Mouse (Mus musculus) testis, postnatal 10 days (tissue): ENCODE data around the gene Mettl7a2.

Experiments used
- DNase-seq: peaks from one replicate; pipeline ENCODE4 v3.0.0; 2021; ENCODE audit warnings: low spot score

Mettl7a2 gene

DNA sequence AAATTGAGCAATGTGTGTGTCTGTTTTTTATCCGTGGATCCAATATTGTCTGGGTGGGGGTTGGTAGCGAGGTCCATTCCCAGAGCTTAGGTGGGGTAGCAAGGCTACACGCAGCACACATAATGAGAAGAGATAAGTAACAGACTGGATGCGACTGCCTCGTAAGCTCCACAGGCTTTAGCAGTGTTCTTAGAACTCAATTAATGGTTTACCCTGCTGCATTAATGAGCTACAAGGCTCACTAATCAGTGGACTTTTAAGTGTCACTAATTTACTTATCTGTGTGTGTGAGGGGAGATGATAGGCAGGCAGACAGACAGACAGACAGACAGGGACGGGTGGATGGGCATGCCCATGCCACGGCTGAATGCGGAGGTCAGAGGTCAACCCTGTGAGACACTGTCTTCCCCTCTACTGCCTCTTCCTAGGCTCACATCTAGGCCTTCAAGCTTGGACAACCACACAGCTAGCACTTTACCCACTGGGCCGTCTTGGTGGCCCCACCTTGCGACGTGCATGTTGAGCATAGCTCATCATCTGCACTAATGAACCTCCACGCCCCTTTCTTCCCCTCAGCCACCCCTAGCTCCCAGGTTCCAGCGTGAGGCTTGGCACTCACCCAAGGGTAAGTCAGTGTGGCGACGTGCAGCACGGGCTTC lies 47.7 kb downstream of the Mettl7a2 start:
- no peak for DNase-seq

DNA sequence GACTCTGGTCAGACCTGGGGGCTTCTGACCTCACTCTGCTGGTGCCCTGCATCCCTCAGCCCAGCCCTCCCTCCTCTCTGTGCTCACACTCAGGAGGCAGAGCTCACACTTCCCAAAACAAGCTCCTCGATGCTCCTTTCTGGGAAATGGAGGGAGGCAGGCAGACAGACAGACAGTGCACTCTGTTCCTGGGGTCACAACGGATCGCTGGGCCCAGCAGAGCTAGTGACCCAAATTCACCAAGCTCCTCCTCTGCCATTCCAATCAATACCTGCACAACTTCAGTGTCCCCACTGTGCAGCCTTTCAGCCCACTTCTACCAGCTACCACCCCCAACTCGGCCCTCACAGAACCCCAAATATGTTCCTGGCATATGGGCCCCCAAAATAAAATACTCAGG lies 48.8 kb downstream of the Mettl7a2 start:
- DNase-seq: no peak

DNA sequence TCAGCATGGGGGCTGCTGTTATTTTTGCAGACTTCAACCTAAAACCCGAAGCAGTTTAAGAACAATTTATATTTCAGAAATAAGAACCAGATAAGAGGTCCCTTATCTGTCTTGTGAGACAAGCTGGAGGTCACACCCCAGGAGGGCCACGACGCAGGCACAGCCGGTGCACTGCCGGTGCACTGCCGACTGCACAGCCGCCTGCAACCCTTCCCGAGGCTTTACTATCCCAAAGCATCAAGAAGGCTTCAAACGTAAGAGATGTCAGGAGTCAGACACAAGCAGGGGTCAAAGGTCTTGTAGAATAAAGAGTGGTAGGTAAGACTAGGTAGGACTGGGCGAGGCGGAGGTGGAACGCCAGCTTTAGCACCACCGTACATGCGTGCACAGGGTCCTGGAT lies 49.3 kb downstream of the Mettl7a2 start:
- DNase-seq: no peak

DNA sequence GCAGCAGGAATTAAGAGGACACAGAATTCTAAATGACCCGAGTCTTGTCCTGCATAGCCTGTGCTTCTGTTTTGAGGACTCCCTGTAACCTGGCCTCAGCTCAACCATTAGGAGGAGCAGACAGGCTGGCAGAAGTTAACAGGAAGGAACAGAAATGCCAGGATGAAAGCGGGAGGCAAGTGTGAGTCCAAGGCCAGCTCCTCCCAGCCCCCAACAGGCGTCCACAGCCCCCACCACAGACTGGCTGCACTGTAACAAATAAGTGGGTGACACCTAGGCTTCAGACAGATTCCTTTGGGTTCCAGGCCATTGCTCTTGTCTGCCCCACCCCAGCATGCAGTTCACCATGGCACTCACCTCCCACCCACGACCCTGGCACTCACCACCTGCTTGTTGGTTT lies 49.8 kb downstream of the Mettl7a2 start:
- no peak for DNase-seq

DNA sequence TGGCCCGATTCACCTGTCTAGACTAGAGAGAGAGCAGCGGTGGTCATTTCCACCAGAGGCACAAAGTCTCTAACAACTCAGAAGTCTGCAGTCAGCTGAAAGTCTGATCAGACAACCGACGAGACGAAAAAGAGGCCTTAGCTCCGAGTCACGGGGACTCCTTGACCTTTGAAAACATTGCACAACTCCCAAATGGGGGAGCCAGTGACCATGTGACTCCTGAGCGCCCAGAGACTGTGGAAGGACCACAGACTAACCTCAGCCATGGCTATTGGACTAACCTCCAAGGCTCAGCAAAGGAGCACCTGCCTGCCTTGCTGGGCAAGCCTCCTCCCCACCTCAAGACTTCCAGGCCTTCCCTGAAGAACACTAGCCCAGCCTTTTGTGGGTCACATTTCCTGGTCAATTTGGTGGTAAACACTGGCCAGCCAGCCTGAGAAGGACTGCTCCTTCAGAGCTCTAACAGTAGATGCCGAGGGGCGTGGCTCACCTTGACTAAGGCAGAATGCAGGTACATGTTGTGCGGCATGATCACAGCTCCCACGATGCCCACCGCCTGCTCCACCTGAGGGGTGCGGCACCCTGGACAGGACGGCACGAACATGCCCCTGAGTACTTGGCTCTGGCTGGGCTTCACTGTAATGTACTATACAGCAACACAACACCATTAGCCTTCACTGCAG lies 50.5 kb downstream of the Mettl7a2 start:
- DNase-seq: peak; percentile 55

DNA sequence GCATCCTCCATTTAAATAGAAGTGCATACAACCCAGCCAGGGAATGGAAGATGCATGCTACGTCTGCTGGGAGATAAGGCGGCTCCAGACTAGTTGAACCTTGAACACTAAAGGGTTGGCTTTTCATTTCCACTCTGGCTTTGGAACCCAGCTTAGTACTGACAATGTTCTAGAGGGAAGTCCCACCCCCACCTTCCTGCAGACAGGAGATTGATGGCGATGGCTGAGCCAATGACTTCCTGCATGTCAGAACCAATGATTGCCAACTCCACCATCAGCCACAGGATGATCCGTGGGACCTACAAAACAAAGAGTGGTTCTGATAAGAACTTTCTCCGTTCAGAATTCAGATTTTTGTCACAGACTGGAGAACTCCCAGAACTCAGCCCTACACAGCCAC lies 53.1 kb downstream of the Mettl7a2 start:
- DNase-seq: no peak

DNA sequence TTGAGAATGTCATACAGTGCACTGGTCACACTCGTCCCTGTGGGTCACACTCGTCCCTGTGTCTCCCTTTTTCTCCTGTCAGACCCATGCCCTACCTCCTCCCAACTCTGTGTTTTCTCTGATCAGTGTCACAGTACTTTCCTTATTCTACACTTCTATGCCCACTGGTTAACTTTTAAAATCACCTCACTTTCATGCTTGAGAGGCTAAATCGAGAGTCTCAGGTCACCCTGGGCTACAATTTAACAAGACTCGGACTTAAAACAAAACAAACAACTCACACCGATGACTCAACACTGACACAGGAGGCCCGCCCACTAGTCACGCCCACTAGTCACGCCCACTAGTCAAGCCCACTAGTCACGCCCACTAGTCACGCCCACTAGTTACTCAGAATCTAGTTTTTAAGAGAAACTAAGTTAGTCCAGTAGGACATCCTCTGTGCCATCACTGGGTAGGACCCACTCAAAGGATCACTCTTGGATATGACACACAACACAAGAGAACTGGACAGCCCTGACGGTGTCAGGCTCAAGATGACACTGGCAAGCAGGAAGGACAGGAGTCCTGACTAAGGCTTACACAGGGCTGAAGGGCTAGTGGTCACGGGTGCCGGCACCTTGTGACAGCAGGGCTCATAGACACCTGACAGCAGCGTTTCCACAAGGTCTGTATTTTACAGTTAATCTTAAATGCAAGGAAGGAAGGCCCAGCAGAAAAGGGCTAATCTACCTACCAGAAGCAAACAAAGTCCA lies 58.1 kb downstream of the Mettl7a2 start:
- DNase-seq: no peak
